Mouse (Mus musculus): ENCODE results near the gene Mrpl1. TPM values are rescaled to one million over a fixed set of nuclear protein-coding genes. Genes with fewer than 3 reads are reported as not detected.

Mrpl1 gene
- polyA plus RNA-seq (2015; fragmentation: Nextera tagmentation; extraction: Ambion mirVana) = 15.2 and 16.5 TPM in 2 replicates

- H3K4me1 ChIP-seq (ENCODE audit: control insufficient read depth, insufficient read depth, low read length) = peaks cover 12% of the 10 kb centered on the region
- H3K36me3 ChIP-seq (ENCODE audit: control insufficient read depth, insufficient read depth, low read length) = no peaks in the 10 kb centered on the region
- H3K27ac ChIP-seq (ENCODE audit: low read length) = peak within 1 kb of the TSS; percentile 64
- peak; percentile 73 for ATAC-seq
- H3K9me3 ChIP-seq (replicated peaks; ENCODE audit: control insufficient read depth, low read length, poor library complexity, severe bottlenecking) = no peaks in the 10 kb centered on the region
- H3K27me3 ChIP-seq (ENCODE audit: control insufficient read depth, insufficient read depth, low read depth, low read length) = no peaks in the 10 kb centered on the region
- H3K4me3 ChIP-seq (ENCODE audit: low read depth, low read length) = peak within 1 kb of the TSS; percentile 53
- 1% methylated on average over 17 of the region's 17 CpGs for WGBS
- peak within 1 kb of the TSS; percentile 75 for H3K9ac ChIP-seq (ENCODE audit: low read depth, low read length)
- peak within 1 kb of the TSS; percentile 87 for H3K4me2 ChIP-seq (ENCODE audit: low read length)
These were observed at the start of gene Mrpl1 for GRCm38 (mm10) chr5:96209459-96209858. Gene Mrpl1, plus strand, starts transcription at chr5:96209493.

- peak overlapping the region; percentile 92 for H3K9ac ChIP-seq (ENCODE audit: low read depth, low read length)
- H3K9me3 ChIP-seq (replicated peaks; ENCODE audit: control insufficient read depth, low read length, poor library complexity, severe bottlenecking) = no peaks in the 10 kb centered on the region
- H3K27me3 ChIP-seq (ENCODE audit: control insufficient read depth, insufficient read depth, low read depth, low read length) = no peaks in the 10 kb centered on the region
- H3K4me3 ChIP-seq (ENCODE audit: low read depth, low read length) = peak overlapping the region; percentile 99
- peaks cover 10% of the 10 kb centered on the region for H3K4me1 ChIP-seq (ENCODE audit: control insufficient read depth, insufficient read depth, low read length)
- H3K27ac ChIP-seq (ENCODE audit: low read length) = peak overlapping the region; percentile 98
- under 1% methylated on average over 35 of the region's 50 CpGs for WGBS
- 0 out of 2 replicates have a peak, but pooled peaks have one; percentile 1 for ATAC-seq
- peak overlapping the region; percentile 51 for H3K4me2 ChIP-seq (ENCODE audit: low read length)
- no peaks in the 10 kb centered on the region for H3K36me3 ChIP-seq (ENCODE audit: control insufficient read depth, insufficient read depth, low read length)
These were observed 48.6 kb upstream of the Mrpl1 start for GRCm38 (mm10) chr5:96160467-96161262.

GRCm38 (mm10) chr5:96161263-96161577 is 48.1 kb upstream of the Mrpl1 start:
- Histone ChIP-seq H3K4me3 (ENCODE audit: low read depth, low read length) (peak overlapping the region; percentile 99), H3K9me3 (replicated peaks; ENCODE audit: control insufficient read depth, low read length, poor library complexity, severe bottlenecking) (no peaks in the 10 kb centered on the region), H3K36me3 (ENCODE audit: control insufficient read depth, insufficient read depth, low read length) (no peaks in the 10 kb centered on the region), H3K4me1 (ENCODE audit: control insufficient read depth, insufficient read depth, low read length) (peaks cover 10% of the 10 kb centered on the region), H3K27ac (ENCODE audit: low read length) (peak overlapping the region; percentile 98), H3K4me2 (ENCODE audit: low read length) (peak overlapping the region; percentile 51), H3K27me3 (ENCODE audit: control insufficient read depth, insufficient read depth, low read depth, low read length) (no peaks in the 10 kb centered on the region), H3K9ac (ENCODE audit: low read depth, low read length) (peak overlapping the region; percentile 92)
- ATAC-seq = peak; percentile 22; the same call in 1 of the 2 replicates
- WGBS = 0% methylated on average over 23 of the region's 45 CpGs

- H3K9me3 ChIP-seq (replicated peaks; ENCODE audit: control insufficient read depth, low read length, poor library complexity, severe bottlenecking) = no peaks in the 10 kb centered on the region
- H3K9ac ChIP-seq (ENCODE audit: low read depth, low read length) = peak overlapping the region; percentile 92
- H3K4me1 ChIP-seq (ENCODE audit: control insufficient read depth, insufficient read depth, low read length) = peaks cover 10% of the 10 kb centered on the region
- peak; percentile 71 for ATAC-seq
- WGBS = under 1% methylated on average over 72 of the region's 114 CpGs
- H3K4me3 ChIP-seq (ENCODE audit: low read depth, low read length) = peak overlapping the region; percentile 99
- H3K36me3 ChIP-seq (ENCODE audit: control insufficient read depth, insufficient read depth, low read length) = no peaks in the 10 kb centered on the region
- H3K27ac ChIP-seq (ENCODE audit: low read length) = peak overlapping the region; percentile 98
- H3K4me2 ChIP-seq (ENCODE audit: low read length) = peak overlapping the region; percentile 51
- no peaks in the 10 kb centered on the region for H3K27me3 ChIP-seq (ENCODE audit: control insufficient read depth, insufficient read depth, low read depth, low read length)
These were observed 47.5 kb upstream of the Mrpl1 start for GRCm38 (mm10) chr5:96161578-96162398.

GRCm38 (mm10) chr5:96162399-96163331 is 46.6 kb upstream of the Mrpl1 start:
- H3K4me2 ChIP-seq (ENCODE audit: low read length) = peak overlapping the region; percentile 51
- H3K4me1 ChIP-seq (ENCODE audit: control insufficient read depth, insufficient read depth, low read length) = peaks cover 10% of the 10 kb centered on the region
- H3K4me3 ChIP-seq (ENCODE audit: low read depth, low read length) = peak overlapping the region; percentile 99
- H3K9me3 ChIP-seq (replicated peaks; ENCODE audit: control insufficient read depth, low read length, poor library complexity, severe bottlenecking) = no peaks in the 10 kb centered on the region
- H3K36me3 ChIP-seq (ENCODE audit: control insufficient read depth, insufficient read depth, low read length) = no peaks in the 10 kb centered on the region
- peak overlapping the region; percentile 92 for H3K9ac ChIP-seq (ENCODE audit: low read depth, low read length)
- H3K27ac ChIP-seq (ENCODE audit: low read length) = peak overlapping the region; percentile 98
- WGBS = under 1% methylated on average over 55 of the region's 56 CpGs
- no peaks in the 10 kb centered on the region for H3K27me3 ChIP-seq (ENCODE audit: control insufficient read depth, insufficient read depth, low read depth, low read length)
- peak; percentile 91 for ATAC-seq

- peaks cover 10% of the 10 kb centered on the region for H3K4me1 ChIP-seq (ENCODE audit: control insufficient read depth, insufficient read depth, low read length)
- H3K4me3 ChIP-seq (ENCODE audit: low read depth, low read length) = peak overlapping the region; percentile 99
- H3K27ac ChIP-seq (ENCODE audit: low read length) = peak overlapping the region; percentile 98
- H3K36me3 ChIP-seq (ENCODE audit: control insufficient read depth, insufficient read depth, low read length) = no peaks in the 10 kb centered on the region
- no peak for ATAC-seq
- 0% methylated on average over 1 of the region's 1 CpGs for WGBS
- H3K9ac ChIP-seq (ENCODE audit: low read depth, low read length) = peak overlapping the region; percentile 92
- peak overlapping the region; percentile 51 for H3K4me2 ChIP-seq (ENCODE audit: low read length)
- no peaks in the 10 kb centered on the region for H3K27me3 ChIP-seq (ENCODE audit: control insufficient read depth, insufficient read depth, low read depth, low read length)
- no peaks in the 10 kb centered on the region for H3K9me3 ChIP-seq (replicated peaks; ENCODE audit: control insufficient read depth, low read length, poor library complexity, severe bottlenecking)
These were observed 45.8 kb upstream of the Mrpl1 start for GRCm38 (mm10) chr5:96163396-96164020.

- Histone ChIP-seq H3K4me3 (ENCODE audit: low read depth, low read length) (peak within 1 kb of the TSS; percentile 99), H3K27ac (ENCODE audit: low read length) (peak within 1 kb of the TSS; percentile 98), H3K27me3 (ENCODE audit: control insufficient read depth, insufficient read depth, low read depth, low read length) (no peaks in the 10 kb centered on the region), H3K4me2 (ENCODE audit: low read length) (peak within 1 kb of the TSS; percentile 51), H3K9ac (ENCODE audit: low read depth, low read length) (peak within 1 kb of the TSS; percentile 92), H3K9me3 (replicated peaks; ENCODE audit: control insufficient read depth, low read length, poor library complexity, severe bottlenecking) (no peaks in the 10 kb centered on the region), H3K36me3 (ENCODE audit: control insufficient read depth, insufficient read depth, low read length) (no peaks in the 10 kb centered on the region), H3K4me1 (ENCODE audit: control insufficient read depth, insufficient read depth, low read length) (peaks cover 10% of the 10 kb centered on the region)
- WGBS = 51% methylated on average over 5 of the region's 5 CpGs
- ATAC-seq = no peak
These were observed 45.3 kb upstream of the Mrpl1 start, which contains the start of gene Cnot6l for GRCm38 (mm10) chr5:96164021-96164411. Gene Cnot6l, minus strand, starts transcription at chr5:96164171.

GRCm38 (mm10) chr5:96166761-96167160 is 42.5 kb upstream of the Mrpl1 start:
- no peak overlapping the region for H3K4me3 ChIP-seq (ENCODE audit: low read depth, low read length)
- H3K9ac ChIP-seq (ENCODE audit: low read depth, low read length) = no peak overlapping the region
- WGBS = 80% methylated on average over 2 of the region's 2 CpGs
- H3K4me2 ChIP-seq (ENCODE audit: low read length) = no peak overlapping the region
- no peaks in the 10 kb centered on the region for H3K27me3 ChIP-seq (ENCODE audit: control insufficient read depth, insufficient read depth, low read depth, low read length)
- no peaks in the 10 kb centered on the region for H3K9me3 ChIP-seq (replicated peaks; ENCODE audit: control insufficient read depth, low read length, poor library complexity, severe bottlenecking)
- ATAC-seq = no peak
- H3K36me3 ChIP-seq (ENCODE audit: control insufficient read depth, insufficient read depth, low read length) = no peaks in the 10 kb centered on the region
- no peak overlapping the region for H3K27ac ChIP-seq (ENCODE audit: low read length)
- H3K4me1 ChIP-seq (ENCODE audit: control insufficient read depth, insufficient read depth, low read length) = 0 out of 2 replicates have a peak, but pooled peaks cover 2% of the 10 kb centered on the region
